Comparison of ENCODE assay signal across 20 mouse cellular contexts in genomic region chr11:5852314-5852713, GRCm38 (mm10). TPM values are rescaled to one million over a fixed set of nuclear protein-coding genes. Genes with fewer than 3 reads are reported as not detected.
DNase-seq lines count a peak whose midpoint lies in the region; ATAC-seq and TF ChIP-seq lines count a peak whose summit lies in the region.
"Had no signal": no experiment of that assay in that cellular context is flagged by ENCODE, and none has a peak within 500 bp of the region (broad histone marks: within the 10 kb centered on the region; RNA-seq: fewer than 3 reads in every experiment).

No protein-coding gene starts in this region.

- TF ChIP-seq POLR2A in embryonic fibroblast, embryonic 13.5 days (IDR thresholded peaks at IDR 0.05; ENCODE audit: low read depth, low read length), result no peak

- no peak overlapping the region for H3K9ac ChIP-seq in neural tube, embryonic 15.5 days (replicated peaks)
- H3K9ac ChIP-seq: embryonic facial prominence, embryonic 12.5 days; hindbrain, embryonic 15.5 days; liver, embryonic 14.5 days; lung, embryonic 14.5 days; midbrain, embryonic 12.5 days had no signal

- ATAC-seq in neural tube, embryonic 15.5 days (ENCODE audit: low FRiP score), result no peak
- ATAC-seq: forebrain, embryonic 16.5 days had no signal

- H3K9me3 ChIP-seq in heart, embryonic 10.5 days, result no peaks in the 10 kb centered on the region
- H3K9me3 ChIP-seq in neural tube, embryonic 15.5 days (replicated peaks), result no peaks in the 10 kb centered on the region
- H3K9me3 ChIP-seq: embryonic facial prominence, embryonic 12.5 days; hindbrain, embryonic 15.5 days; midbrain, embryonic 12.5 days had no signal

- H3K36me3 ChIP-seq in heart, embryonic 10.5 days, result no peaks in the 10 kb centered on the region
- no peaks in the 10 kb centered on the region for H3K36me3 ChIP-seq in neural tube, embryonic 15.5 days
- H3K36me3 ChIP-seq: embryonic facial prominence, embryonic 12.5 days; hindbrain, embryonic 15.5 days; midbrain, embryonic 12.5 days had no signal

- TF ChIP-seq CTCF in embryonic fibroblast, embryonic 13.5 days (IDR thresholded peaks at IDR 0.05; ENCODE audit: borderline replicate concordance, insufficient read depth, low read length), result no peak

- peaks cover 46% of the 10 kb centered on the region for H3K4me1 ChIP-seq in heart, embryonic 10.5 days
- peaks cover 21% of the 10 kb centered on the region for H3K4me1 ChIP-seq in embryonic fibroblast, embryonic 13.5 days (ENCODE audit: control insufficient read depth, insufficient read depth, low read length)
- no peaks in the 10 kb centered on the region for H3K4me1 ChIP-seq in neural tube, embryonic 15.5 days
- H3K4me1 ChIP-seq: hindbrain, embryonic 15.5 days; midbrain, embryonic 12.5 days had no signal

- H3K27me3 ChIP-seq in heart, embryonic 10.5 days (ENCODE audit: insufficient read depth, poor library complexity, severe bottlenecking), result no peaks in the 10 kb centered on the region
- no peaks in the 10 kb centered on the region for H3K27me3 ChIP-seq in neural tube, embryonic 15.5 days (replicated peaks)
- H3K27me3 ChIP-seq: embryonic facial prominence, embryonic 12.5 days; hindbrain, embryonic 15.5 days; midbrain, embryonic 12.5 days had no signal

- 63% methylated on average over 1 of the region's 1 CpGs for WGBS in heart, embryonic 10.5 days
- 43% methylated on average over 1 of the region's 1 CpGs for WGBS in neural tube, embryonic 15.5 days

- H3K4me2 ChIP-seq in neural tube, embryonic 15.5 days, result no peak overlapping the region
- H3K4me2 ChIP-seq: embryonic facial prominence, embryonic 12.5 days; hindbrain, embryonic 15.5 days; lung, embryonic 14.5 days; midbrain, embryonic 12.5 days had no signal

- intact Hi-C loops in heart, postnatal 25 days (cut with DNase I), result no loop called here

- no peak overlapping the region for H3K4me3 ChIP-seq in heart, embryonic 10.5 days
- no peak overlapping the region for H3K4me3 ChIP-seq in embryonic fibroblast, embryonic 13.5 days (ENCODE audit: insufficient read depth, low read length)
- no peak overlapping the region for H3K4me3 ChIP-seq in neural tube, embryonic 15.5 days (replicated peaks)
- H3K4me3 ChIP-seq: embryonic facial prominence, embryonic 12.5 days; hindbrain, embryonic 15.5 days; midbrain, embryonic 12.5 days had no signal

- peak overlapping the region; percentile 53 for H3K27ac ChIP-seq in heart, embryonic 10.5 days
- H3K27ac ChIP-seq in embryonic fibroblast, embryonic 13.5 days (ENCODE audit: insufficient read depth, low read length), result peak overlapping the region; percentile 43; the same call in 1 of the 2 replicates
- no peak overlapping the region for H3K27ac ChIP-seq in neural tube, embryonic 15.5 days (replicated peaks)
- H3K27ac ChIP-seq: embryonic facial prominence, embryonic 12.5 days; hindbrain, embryonic 15.5 days; liver, embryonic 14.5 days; midbrain, embryonic 12.5 days had no signal

- DNase-seq in heart, embryonic 10.5 days (ENCODE audit: low spot score), result no peak
- no peak for DNase-seq in heart, postnatal 25 days (ENCODE audit: low spot score)
- DNase-seq in kidney, postnatal 10 days, result peak; percentile 44
- DNase-seq in kidney, adult 8-10 months, result no peak
- no peak for DNase-seq in frontal cortex, postnatal 36 days (ENCODE audit: low spot score in 2 of 2)
- DNase-seq: adrenal gland, postnatal 10 days; cerebellum, adult 18-20 months; cerebellum, postnatal 14 days; lung, embryonic 14.5 days had no signal

RNA-seq across cellular contexts. Expression of gene Aebp1, which starts 9.4 kb away (rescaled TPM):
- polyA plus RNA-seq in heart, embryonic 10.5 days (2016; fragmentation: Nextera tagmentation; extraction: Ambion mirVana), result 22.4 and 25.7 TPM in 2 replicates
- 10 to 100 TPM; 18.5 to 23.3 TPM for total RNA-seq in heart, postnatal 25 days (2021)
- polyA plus RNA-seq in embryonic fibroblast, embryonic 13.5 days (2011; ENCODE audit: insufficient read length, low read depth, missing spikeins), result 372 and 444 TPM in 2 replicates
- polyA plus RNA-seq in neural tube, embryonic 15.5 days (2015; fragmentation: Nextera tagmentation; extraction: Ambion mirVana), result 22.1 and 24.3 TPM in 2 replicates

RNA-seq across cellular contexts. Expression of gene Polm, which starts 14.5 kb away (rescaled TPM):
- 8.9 and 11.1 TPM in 2 replicates for polyA plus RNA-seq in heart, embryonic 10.5 days (2016; fragmentation: Nextera tagmentation; extraction: Ambion mirVana)
- 1 to 10 TPM; 3.0 to 3.6 TPM for total RNA-seq in heart, postnatal 25 days (2021)
- polyA plus RNA-seq in embryonic fibroblast, embryonic 13.5 days (2011; ENCODE audit: insufficient read length, low read depth, missing spikeins), result 9.9 and 13.0 TPM in 2 replicates
- polyA plus RNA-seq in neural tube, embryonic 15.5 days (2015; fragmentation: Nextera tagmentation; extraction: Ambion mirVana), result 6.5 and 8.5 TPM in 2 replicates

RNA-seq across cellular contexts. Expression of gene Pold2, which starts 25.8 kb away (rescaled TPM):
- 140 and 162 TPM in 2 replicates for polyA plus RNA-seq in heart, embryonic 10.5 days (2016; fragmentation: Nextera tagmentation; extraction: Ambion mirVana)
- 10 to 100 TPM; 29.2 to 33.2 TPM for total RNA-seq in heart, postnatal 25 days (2021)
- 23.2 and 31.7 TPM in 2 replicates for polyA plus RNA-seq in embryonic fibroblast, embryonic 13.5 days (2011; ENCODE audit: insufficient read length, low read depth, missing spikeins)
- polyA plus RNA-seq in neural tube, embryonic 15.5 days (2015; fragmentation: Nextera tagmentation; extraction: Ambion mirVana), result 64.5 and 81.0 TPM in 2 replicates

RNA-seq across cellular contexts. Expression of gene Myl7, which starts 46.3 kb away (rescaled TPM):
- polyA plus RNA-seq in heart, embryonic 10.5 days (2016; fragmentation: Nextera tagmentation; extraction: Ambion mirVana), result 6,952 and 8,117 TPM in 2 replicates
- 100 to 1,000 TPM; 742 to 813 TPM for total RNA-seq in heart, postnatal 25 days (2021)
- not detected in 2 replicates for polyA plus RNA-seq in embryonic fibroblast, embryonic 13.5 days (2011; ENCODE audit: insufficient read length, low read depth, missing spikeins)
- polyA plus RNA-seq in neural tube, embryonic 15.5 days (2015; fragmentation: Nextera tagmentation; extraction: Ambion mirVana), result 1.4 and 10.6 TPM in 2 replicates
- total RNA-seq: hematopoietic stem cell, adult 5-6 weeks; left cerebral cortex, adult 18-20 months; left cerebral cortex, postnatal 25 days; megakaryocyte, adult 5-6 weeks had no signal
- polyA plus RNA-seq: forebrain, embryonic 16.5 days had no signal

RNA-seq across cellular contexts. Expression of gene Pgam2, which starts 48.8 kb away (rescaled TPM):
- polyA plus RNA-seq in heart, embryonic 10.5 days (2016; fragmentation: Nextera tagmentation; extraction: Ambion mirVana), result 479 and 714 TPM in 2 replicates
- 100 to 1,000 TPM; 914 to 924 TPM for total RNA-seq in heart, postnatal 25 days (2021)
- polyA plus RNA-seq in embryonic fibroblast, embryonic 13.5 days (2011; ENCODE audit: insufficient read length, low read depth, missing spikeins), result 2.8 TPM in 1 of 2 replicates, not detected in the other
- polyA plus RNA-seq in neural tube, embryonic 15.5 days (2015; fragmentation: Nextera tagmentation; extraction: Ambion mirVana), result 14.4 and 21.9 TPM in 2 replicates
- total RNA-seq: hematopoietic stem cell, adult 5-6 weeks; megakaryocyte, adult 5-6 weeks had no signal

Comparison
In these comparisons a context has a peak if more than half of its experiments do, and no peak if none do; other contexts are left out.
1. RNA of gene Aebp1, which starts 9.4 kb away (polyA plus RNA-seq): 372 to 444 TPM in embryonic fibroblast, embryonic 13.5 days; 22.4 to 25.7 TPM in heart, embryonic 10.5 days and 22.1 to 24.3 TPM in neural tube, embryonic 15.5 days; every median in the first group is over 10 times any median in the second.